Mouse (Mus musculus) cerebellum, adult 9-10 months (tissue): ENCODE measurements at regions not wholly inside any gene's neighbourhood (a gene's known extent, or its start where the extent isn't known, plus 50 kb on each side); places are given as distances from the start of the nearest gene placed in this dataset.
"Not testable (repeated sequence)": the region's sequence is repeated elsewhere in the genome, so short reads cannot be mapped to it uniquely, and the experiment has no call there.

ENCODE experiments used
- DNase-seq: peaks from one replicate; pipeline ENCODE4 v3.0.0; 2022

DNA sequence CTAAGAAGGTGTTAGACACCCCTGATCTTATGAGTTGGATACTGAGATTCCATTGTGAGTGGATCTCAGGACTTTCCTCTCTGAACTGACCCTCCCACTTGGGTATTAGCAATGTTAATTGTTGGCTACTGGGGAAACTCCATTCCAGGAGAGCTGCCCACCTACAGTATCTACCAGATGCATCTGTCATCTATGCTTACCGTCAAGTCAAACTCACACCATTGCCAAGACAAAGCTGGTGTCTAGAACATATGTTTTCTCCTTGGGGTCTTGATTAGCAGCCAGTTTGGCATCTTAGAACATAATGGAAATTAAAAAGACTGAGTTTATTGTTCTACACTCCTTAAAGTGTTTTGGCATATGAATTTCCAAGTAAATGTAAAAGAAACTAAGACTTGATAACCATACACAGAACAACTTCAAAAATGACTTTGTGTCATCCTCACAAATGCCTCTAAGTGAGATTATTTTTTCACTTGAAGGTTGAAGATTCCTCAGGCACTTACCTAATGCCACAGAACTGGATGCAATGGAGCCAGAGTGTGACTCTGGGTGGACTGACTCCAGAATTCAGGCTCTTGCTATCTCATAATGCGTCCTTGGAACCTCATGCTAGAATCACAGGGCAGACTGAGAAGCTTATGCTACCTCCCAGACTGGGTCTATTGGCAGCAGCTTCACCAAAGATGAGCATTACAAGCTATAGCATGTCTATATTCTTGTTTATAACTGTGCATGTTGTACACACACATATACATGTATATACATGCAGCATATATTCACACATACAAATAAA lies 107.5 kb upstream of the Rnf152 start:
- DNase-seq, result peak; percentile 98

GRCm38 (mm10) chr1:105462695-105463094 lies 106.2 kb upstream of the Rnf152 start:
- DNase-seq, result peak; percentile 73

- not testable (repeated sequence) for DNase-seq
Measured at GRCm38 (mm10) chr1:105455783-105456182, 99.3 kb upstream of the Rnf152 start.

DNA sequence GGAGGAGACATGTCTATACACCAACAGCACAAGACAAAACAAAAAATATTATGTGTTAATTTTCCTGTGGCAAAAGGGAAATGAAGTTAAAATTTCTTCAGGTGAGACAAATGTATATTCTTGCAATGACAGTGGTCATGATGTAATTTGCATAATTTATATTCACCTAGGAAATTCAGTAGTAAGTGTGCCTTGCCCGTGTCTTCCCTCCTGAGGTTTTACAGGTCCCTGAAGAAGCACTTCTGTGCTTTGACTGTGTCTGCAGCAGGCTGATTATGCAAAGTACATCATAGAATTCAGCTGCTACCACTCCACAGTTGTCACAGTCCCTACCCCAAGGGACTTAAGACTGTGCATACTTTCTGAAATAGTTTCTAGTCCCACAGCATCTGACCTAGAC lies 98.2 kb upstream of the Rnf152 start:
- no peak for DNase-seq

DNA sequence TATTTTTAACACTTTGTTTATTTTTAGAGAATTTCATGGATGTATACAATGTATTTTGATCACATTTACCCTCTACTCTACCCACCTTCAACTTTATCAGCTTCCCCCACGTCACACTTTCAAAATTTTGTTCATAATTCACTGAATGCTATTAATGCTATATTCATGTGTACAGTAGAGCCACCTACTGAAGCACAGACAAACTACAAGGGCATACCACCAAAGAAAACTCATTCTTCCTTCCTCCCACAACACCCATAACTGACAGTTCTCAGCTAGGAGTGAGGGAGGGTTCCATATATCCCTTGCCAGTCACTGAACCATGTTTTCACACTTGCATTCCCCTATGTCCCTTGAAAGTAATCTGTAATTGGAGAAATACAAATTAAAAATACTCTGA lies 89.7 kb upstream of the Rnf152 start:
- no peak for DNase-seq

DNA sequence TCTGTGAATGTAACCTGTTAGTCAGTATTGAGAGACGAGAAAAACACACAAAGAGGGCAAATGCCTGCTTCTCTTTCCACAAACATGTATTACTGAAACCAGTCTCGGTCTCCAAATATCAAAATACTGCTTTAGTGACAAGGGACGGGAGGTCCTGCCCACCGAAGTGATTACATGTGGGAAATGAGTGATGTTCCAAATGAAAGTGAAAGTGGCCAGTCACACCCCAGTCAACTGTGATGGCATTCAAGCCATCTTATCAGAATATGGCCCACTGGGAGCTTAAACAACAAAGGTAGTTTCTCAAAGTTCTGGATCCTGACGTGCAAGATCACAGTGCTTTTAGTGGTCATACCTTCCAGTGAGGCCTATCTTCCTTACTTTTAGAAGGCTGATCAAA lies 87.0 kb upstream of the Rnf152 start:
- no peak for DNase-seq

DNA sequence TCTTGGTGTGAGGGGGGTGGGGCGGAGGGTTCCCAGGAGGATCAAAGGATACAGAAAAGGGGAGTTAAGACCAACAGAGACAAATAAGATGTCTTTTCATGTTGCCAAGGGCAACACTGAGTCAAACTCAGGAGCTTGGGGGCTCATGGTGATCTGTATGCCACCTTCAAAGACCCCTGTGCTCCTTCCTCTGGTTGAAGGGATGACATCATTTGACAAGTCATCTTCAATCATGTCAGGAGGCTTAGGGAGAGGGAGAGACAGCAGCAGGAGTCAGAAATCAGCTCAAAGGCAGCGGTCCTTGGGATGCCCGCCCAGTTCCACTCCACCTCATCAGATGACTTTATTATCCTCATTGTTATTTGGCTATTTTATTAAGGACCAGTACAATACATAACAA lies 83.8 kb upstream of the Rnf152 start:
- no peak for DNase-seq

- no peak for DNase-seq
Measured at GRCm38 (mm10) chr1:105434631-105435403, 78.3 kb upstream of the Rnf152 start.

GRCm38 (mm10) chr1:105433949-105434348 lies 77.4 kb upstream of the Rnf152 start:
- peak; percentile 76 for DNase-seq

DNA sequence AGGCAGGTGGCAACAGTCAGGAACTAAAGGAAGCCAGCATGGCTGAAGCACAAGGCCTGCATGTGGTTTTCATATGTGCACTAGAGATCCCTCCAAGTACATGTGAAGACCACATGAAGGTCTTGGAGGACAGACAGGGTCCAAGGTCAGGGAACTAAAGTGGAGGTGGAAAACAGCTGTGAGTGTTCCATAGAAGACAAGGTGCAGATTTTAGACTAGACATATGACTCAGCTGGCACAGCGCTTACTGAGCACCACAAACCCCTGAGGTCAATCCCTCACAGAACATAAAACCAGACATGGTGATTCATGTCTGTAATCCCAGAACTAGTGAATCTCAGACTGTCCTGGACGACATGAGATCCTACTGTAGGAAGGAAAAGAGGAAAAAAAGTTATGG lies 75.3 kb upstream of the Rnf152 start:
- DNase-seq, result no peak

DNA sequence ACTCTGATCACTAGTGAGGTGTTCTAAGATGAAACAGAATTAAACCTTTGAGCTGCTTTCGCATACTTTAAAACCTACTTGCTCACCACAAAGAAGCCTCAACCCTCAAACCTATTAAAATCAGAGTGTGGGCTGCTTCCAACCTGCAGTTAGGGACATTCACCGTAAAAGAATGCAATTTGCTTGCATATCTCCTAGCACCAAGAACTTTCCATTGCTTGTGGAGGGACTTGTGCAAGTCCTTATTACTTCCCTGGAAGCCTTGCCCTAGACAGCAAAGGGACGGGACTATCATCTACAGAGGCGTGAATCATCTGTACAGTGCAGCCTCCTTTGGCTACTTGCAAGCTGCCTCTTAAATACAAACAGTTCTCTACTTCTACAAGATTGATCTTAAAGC lies 74.2 kb upstream of the Rnf152 start:
- DNase-seq, result no peak

DNA sequence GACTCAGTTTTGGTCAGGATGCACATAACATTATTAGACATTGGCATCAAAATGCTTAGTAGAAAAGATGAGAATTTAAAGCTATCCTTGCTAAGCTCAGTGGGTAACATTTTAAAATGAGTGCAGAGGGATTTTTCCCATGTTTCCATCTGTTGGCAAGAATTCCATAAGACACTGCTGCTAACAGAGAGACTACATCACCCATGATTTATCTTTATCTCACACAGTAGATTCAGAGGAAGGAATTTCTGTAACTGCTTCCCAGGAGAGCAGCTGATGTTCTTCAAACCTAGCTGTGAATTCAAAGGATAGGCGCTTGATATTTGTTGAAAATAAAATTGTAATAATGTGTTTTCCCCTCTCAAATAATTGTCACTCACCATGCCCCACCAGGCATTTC lies 71.7 kb upstream of the Rnf152 start:
- no peak for DNase-seq

DNA sequence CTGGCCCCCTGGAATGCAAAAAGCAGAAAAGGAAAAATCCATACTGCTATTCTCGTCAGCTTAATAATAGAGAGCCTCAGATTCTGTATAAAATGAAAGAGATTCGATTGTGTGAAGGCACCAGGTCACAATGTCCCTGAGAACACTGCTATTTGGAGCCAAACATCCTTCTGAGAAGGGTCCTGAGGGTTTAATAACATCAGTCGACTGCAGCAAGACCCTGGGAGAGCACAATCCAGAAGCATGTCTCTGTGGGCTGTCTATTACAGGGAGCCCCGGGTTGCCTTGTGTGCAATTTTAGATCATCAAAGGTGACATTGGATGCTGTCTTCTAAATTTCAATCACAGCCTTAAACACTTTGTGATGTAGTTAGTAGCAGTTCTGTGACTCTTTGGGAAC lies 69.6 kb upstream of the Rnf152 start:
- DNase-seq, result no peak

- DNase-seq, result no peak
Measured at GRCm38 (mm10) chr1:105423380-105423779, 66.9 kb upstream of the Rnf152 start.

GRCm38 (mm10) chr1:105422945-105423344 lies 66.4 kb upstream of the Rnf152 start:
- no peak for DNase-seq

DNA sequence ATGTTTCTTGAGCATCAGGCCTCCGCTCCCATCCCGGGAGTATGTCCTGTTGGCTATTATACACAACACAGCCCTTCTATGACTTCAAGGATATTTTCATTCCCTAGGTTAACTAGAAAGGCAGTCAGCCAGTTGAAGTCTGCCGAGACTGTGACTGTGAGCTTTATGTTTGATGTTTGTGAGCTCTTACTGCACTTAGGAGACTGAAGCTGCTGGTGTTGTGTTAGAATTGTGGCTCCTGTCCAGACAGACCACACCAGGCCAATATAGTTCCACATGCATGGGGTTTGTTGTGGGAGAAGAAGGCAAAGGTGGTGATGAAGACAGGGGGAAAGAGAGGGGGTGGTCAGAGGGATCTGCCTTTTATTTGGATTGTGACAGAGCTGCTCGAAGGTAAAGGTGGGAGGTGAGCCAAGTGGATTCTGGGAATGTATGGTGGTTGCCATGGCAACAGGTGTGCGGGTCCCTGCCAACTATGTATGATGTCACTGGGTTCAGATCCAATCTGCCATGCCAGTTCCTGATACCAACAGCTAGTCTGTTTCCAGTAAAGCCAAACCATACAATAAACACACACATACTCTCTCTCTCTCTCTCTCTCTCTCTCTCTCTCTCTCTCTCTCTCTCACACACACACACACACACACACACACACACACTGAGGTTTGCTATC lies 64.0 kb upstream of the Rnf152 start:
- peak; percentile 65 for DNase-seq
